Mouse (Mus musculus): ENCODE results near the gene Fam178b. TPM values are rescaled to one million over a fixed set of nuclear protein-coding genes. Genes with fewer than 3 reads are reported as not detected.

Gene Fam178b
- polyA plus RNA-seq, 1 experiment from 2014 or later = not detected

GRCm38 (mm10) chr1:36557457-36558011 lies 125.4 kb downstream of the Fam178b start:
- DNase-seq (ENCODE audit: low spot score) (peak; percentile 84), ATAC-seq (ENCODE audit: insufficient read depth, low FRiP score, low TSS enrichment) (peak; percentile 49)
- H3K4me1 ChIP-seq (ENCODE audit: control insufficient read depth, insufficient read depth, low read length) = peaks cover 31% of the 10 kb centered on the region

GRCm38 (mm10) chr1:36556553-36557456 lies 126.2 kb downstream of the Fam178b start:
- Histone ChIP-seq H3K4me1 (ENCODE audit: control insufficient read depth, insufficient read depth, low read length) (peaks cover 31% of the 10 kb centered on the region), H3K9ac (ENCODE audit: low read length) (peak overlapping the region; percentile 98), H3K27me3 (ENCODE audit: control insufficient read depth, insufficient read depth, low read length) (no peaks in the 10 kb centered on the region), H3K36me3 (ENCODE audit: control insufficient read depth, insufficient read depth, low read length) (peaks cover 22% of the 10 kb centered on the region), H3K9me3 (ENCODE audit: control insufficient read depth, low read length) (no peaks in the 10 kb centered on the region), H3K4me3 (ENCODE audit: low read depth, low read length) (peak overlapping the region; percentile 96), H3K27ac (ENCODE audit: low read depth, low read length) (peak overlapping the region; percentile 98), H3K4me2 (ENCODE audit: low read depth) (peak overlapping the region; percentile 99)
- DNase-seq (ENCODE audit: low spot score) (peak; percentile 96), ATAC-seq (ENCODE audit: insufficient read depth, low FRiP score, low TSS enrichment) (peak; percentile 79)
- WGBS = under 1% methylated on average over 52 of the region's 52 CpGs

More at GRCm38 (mm10) chr1:36557457-36558011, 125.4 kb downstream of the Fam178b start:
- H3K27ac ChIP-seq (ENCODE audit: low read depth, low read length) = peak overlapping the region; percentile 98
- H3K27me3 ChIP-seq (ENCODE audit: control insufficient read depth, insufficient read depth, low read length) = no peaks in the 10 kb centered on the region
- under 1% methylated on average over 44 of the region's 48 CpGs for WGBS
- H3K4me3 ChIP-seq (ENCODE audit: low read depth, low read length) = peak overlapping the region; percentile 96
- peaks cover 15% of the 10 kb centered on the region for H3K36me3 ChIP-seq (ENCODE audit: control insufficient read depth, insufficient read depth, low read length)
- peak overlapping the region; percentile 99 for H3K4me2 ChIP-seq (ENCODE audit: low read depth)
- peak overlapping the region; percentile 98 for H3K9ac ChIP-seq (ENCODE audit: low read length)
- H3K9me3 ChIP-seq (ENCODE audit: control insufficient read depth, low read length) = no peaks in the 10 kb centered on the region

GRCm38 (mm10) chr1:36555798-36556395 lies 127.1 kb downstream of the Fam178b start:
- Histone ChIP-seq H3K4me3 (ENCODE audit: low read depth, low read length) (peak overlapping the region; percentile 96), H3K4me2 (ENCODE audit: low read depth) (peak overlapping the region; percentile 99), H3K27ac (ENCODE audit: low read depth, low read length) (peak overlapping the region; percentile 98), H3K36me3 (ENCODE audit: control insufficient read depth, insufficient read depth, low read length) (peaks cover 28% of the 10 kb centered on the region), H3K9ac (ENCODE audit: low read length) (peak overlapping the region; percentile 98), H3K9me3 (ENCODE audit: control insufficient read depth, low read length) (no peaks in the 10 kb centered on the region), H3K27me3 (ENCODE audit: control insufficient read depth, insufficient read depth, low read length) (no peaks in the 10 kb centered on the region), H3K4me1 (ENCODE audit: control insufficient read depth, insufficient read depth, low read length) (peaks cover 31% of the 10 kb centered on the region)
- WGBS = 7% methylated on average over 8 of the region's 8 CpGs
- peak; percentile 40 for DNase-seq (ENCODE audit: low spot score)
- no peak for ATAC-seq (ENCODE audit: insufficient read depth, low FRiP score, low TSS enrichment)

GRCm38 (mm10) chr1:36554633-36555399 lies 128.2 kb downstream of the Fam178b start:
- 74% methylated on average over 21 of the region's 21 CpGs for WGBS
- Histone ChIP-seq H3K9me3 (ENCODE audit: control insufficient read depth, low read length) (no peaks in the 10 kb centered on the region), H3K4me1 (ENCODE audit: control insufficient read depth, insufficient read depth, low read length) (peaks cover 33% of the 10 kb centered on the region), H3K36me3 (ENCODE audit: control insufficient read depth, insufficient read depth, low read length) (peaks cover 34% of the 10 kb centered on the region), H3K4me3 (ENCODE audit: low read depth, low read length) (peak overlapping the region; percentile 96), H3K27ac (ENCODE audit: low read depth, low read length) (no peak overlapping the region; the same call in 1 of the 2 replicates), H3K27me3 (ENCODE audit: control insufficient read depth, insufficient read depth, low read length) (no peaks in the 10 kb centered on the region), H3K4me2 (ENCODE audit: low read depth) (peak overlapping the region; percentile 99), H3K9ac (ENCODE audit: low read length) (peak overlapping the region; percentile 98)
- no peak for ATAC-seq (ENCODE audit: insufficient read depth, low FRiP score, low TSS enrichment)
- no peak for DNase-seq (ENCODE audit: low spot score)

DNA sequence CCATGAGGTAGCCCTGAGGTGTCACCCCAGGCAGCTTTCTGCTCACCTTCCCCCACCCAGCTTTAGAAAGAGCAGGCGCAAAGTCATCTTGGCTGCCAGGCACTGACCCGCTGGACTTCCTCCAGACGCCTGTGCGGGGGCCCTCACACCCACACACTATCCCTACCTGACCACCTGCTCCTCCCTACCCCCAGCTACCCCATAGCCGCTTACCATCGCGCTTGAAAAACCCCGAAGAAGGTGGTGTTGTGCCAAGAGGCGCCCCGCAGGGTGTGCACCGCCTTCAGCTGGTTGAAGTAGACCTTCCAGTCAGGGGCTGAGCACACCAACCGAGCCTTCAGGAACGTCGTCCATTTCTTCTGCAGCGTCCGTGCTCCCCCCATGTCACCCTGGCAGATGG lies 130.5 kb downstream of the Fam178b start:
- no peak overlapping the region for H3K27ac ChIP-seq (ENCODE audit: low read depth, low read length)
- no peaks in the 10 kb centered on the region for H3K27me3 ChIP-seq (ENCODE audit: control insufficient read depth, insufficient read depth, low read length)
- WGBS = 90% methylated on average over 16 of the region's 16 CpGs
- H3K4me3 ChIP-seq (ENCODE audit: low read depth, low read length) = no peak overlapping the region
- no peak for DNase-seq (ENCODE audit: low spot score)
- no peak overlapping the region for H3K4me2 ChIP-seq (ENCODE audit: low read depth)
- no peaks in the 10 kb centered on the region for H3K9me3 ChIP-seq (ENCODE audit: control insufficient read depth, low read length)
- H3K36me3 ChIP-seq (ENCODE audit: control insufficient read depth, insufficient read depth, low read length) = peaks cover 41% of the 10 kb centered on the region
- no peak overlapping the region for H3K9ac ChIP-seq (ENCODE audit: low read length)
- no peak for ATAC-seq (ENCODE audit: insufficient read depth, low FRiP score, low TSS enrichment)
- peaks cover 33% of the 10 kb centered on the region for H3K4me1 ChIP-seq (ENCODE audit: control insufficient read depth, insufficient read depth, low read length)

DNA sequence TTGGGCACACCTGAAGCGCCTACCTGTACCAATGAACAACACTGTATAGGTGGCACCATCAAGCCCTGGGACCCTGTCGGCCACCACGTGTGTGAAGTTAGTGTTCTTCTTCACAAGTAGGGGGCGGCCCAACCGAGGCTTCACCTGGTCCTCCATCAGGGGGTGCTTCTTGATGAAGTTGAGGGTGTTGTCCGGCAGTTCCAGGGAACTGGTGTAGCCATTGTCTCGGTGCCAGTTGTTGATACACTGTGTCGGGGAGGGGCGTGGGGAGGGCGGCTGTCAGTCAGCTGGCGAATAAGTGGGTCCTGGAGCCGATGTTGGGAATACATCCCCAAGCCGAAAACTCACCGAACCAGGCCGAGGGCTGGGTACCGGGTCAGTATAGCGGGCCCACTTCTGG lies 131.1 kb downstream of the Fam178b start:
- peaks cover 41% of the 10 kb centered on the region for H3K36me3 ChIP-seq (ENCODE audit: control insufficient read depth, insufficient read depth, low read length)
- WGBS = 91% methylated on average over 17 of the region's 17 CpGs

GRCm38 (mm10) chr1:36550075-36550863 lies 132.7 kb downstream of the Fam178b start:
- H3K36me3 ChIP-seq (ENCODE audit: control insufficient read depth, insufficient read depth, low read length) = peaks cover 41% of the 10 kb centered on the region
- H3K4me1 ChIP-seq (ENCODE audit: control insufficient read depth, insufficient read depth, low read length) = peaks cover 31% of the 10 kb centered on the region

More for the DNA sequence above, 131.1 kb downstream of the Fam178b start:
- Histone ChIP-seq H3K27ac (ENCODE audit: low read depth, low read length) (no peak overlapping the region), H3K4me1 (ENCODE audit: control insufficient read depth, insufficient read depth, low read length) (peaks cover 33% of the 10 kb centered on the region), H3K4me2 (ENCODE audit: low read depth) (no peak overlapping the region), H3K4me3 (ENCODE audit: low read depth, low read length) (no peak overlapping the region), H3K27me3 (ENCODE audit: control insufficient read depth, insufficient read depth, low read length) (no peaks in the 10 kb centered on the region), H3K9ac (ENCODE audit: low read length) (no peak overlapping the region), H3K9me3 (ENCODE audit: control insufficient read depth, low read length) (no peaks in the 10 kb centered on the region)
- ATAC-seq (ENCODE audit: insufficient read depth, low FRiP score, low TSS enrichment) (no peak), DNase-seq (ENCODE audit: low spot score) (no peak)

More at GRCm38 (mm10) chr1:36550075-36550863, 132.7 kb downstream of the Fam178b start:
- H3K27ac ChIP-seq (ENCODE audit: low read depth, low read length) = no peak overlapping the region
- ATAC-seq (ENCODE audit: insufficient read depth, low FRiP score, low TSS enrichment) (no peak), DNase-seq (ENCODE audit: low spot score) (no peak)
- H3K9me3 ChIP-seq (ENCODE audit: control insufficient read depth, low read length) = no peaks in the 10 kb centered on the region
- 79% methylated on average over 20 of the region's 20 CpGs for WGBS
- no peak overlapping the region for H3K4me3 ChIP-seq (ENCODE audit: low read depth, low read length)
- no peak overlapping the region for H3K4me2 ChIP-seq (ENCODE audit: low read depth)
- H3K27me3 ChIP-seq (ENCODE audit: control insufficient read depth, insufficient read depth, low read length) = no peaks in the 10 kb centered on the region
- H3K9ac ChIP-seq (ENCODE audit: low read length) = no peak overlapping the region

Data from neural tube, embryonic 11.5 days (tissue).